Mouse (Mus musculus) intestine, embryonic 14.5 days (tissue): ENCODE data around the gene Lipm. TPM values are rescaled to one million over a fixed set of nuclear protein-coding genes. Genes with fewer than 3 reads are reported as not detected.

ENCODE experiments used
- ATAC-seq: fragments of 200-750 bp; cut with Nextera tagmentation; replicated peaks from 2 replicates; pipeline ENCODE4 v1.8.0; 2017; ENCODE audit warnings: low read depth, moderate number of reproducible peaks, moderate TSS enrichment, moderate library complexity; ENCODE audit not compliant: low FRiP score, low TSS enrichment
- DNase-seq: peaks from one replicate; pipeline ENCODE4 v3.0.0-alpha.2; 2018; ENCODE audit warnings: low spot score
- H3K27ac ChIP-seq: fragments of 300-500 bp; sonication (generic); 2 replicates; pipeline ENCODE4 v1.5.1; 2014; ENCODE audit warnings: low read depth, mild to moderate bottlenecking, control low read depth
- H3K27me3 ChIP-seq: fragments of 300-500 bp; sonication (generic); replicated peaks from 2 replicates; pipeline ENCODE4 v1.6.1; 2014; ENCODE audit warnings: low read length, control low read depth; ENCODE audit not compliant: control insufficient read depth, insufficient read depth
- H3K36me3 ChIP-seq: fragments of 300-500 bp; sonication (generic); 2 replicates; pipeline ENCODE4 v1.6.1; 2014; ENCODE audit warnings: low read length, control low read depth; ENCODE audit not compliant: control insufficient read depth, insufficient read depth
- H3K4me1 ChIP-seq: fragments of 300-500 bp; sonication (generic); replicated peaks from 2 replicates; pipeline ENCODE4 v1.6.1; 2014; ENCODE audit warnings: low read length, control low read depth, mixed read lengths; ENCODE audit not compliant: control insufficient read depth, insufficient read depth
- H3K4me2 ChIP-seq: fragments of 300-500 bp; sonication (generic); 2 replicates; pipeline ENCODE4 v1.6.1; 2014; ENCODE audit warnings: low read length
- H3K4me3 ChIP-seq: fragments of 300-500 bp; sonication (generic); 2 replicates; pipeline ENCODE4 v1.5.1; 2014; ENCODE audit warnings: low read depth, low read length, control low read depth, mixed read lengths
- H3K9ac ChIP-seq: fragments of 300-500 bp; sonication (generic); 2 replicates; pipeline ENCODE4 v1.6.1; 2014; ENCODE audit warnings: mild to moderate bottlenecking, low read length
- H3K9me3 ChIP-seq: fragments of 300-500 bp; sonication (generic); 2 replicates; pipeline ENCODE4 v1.6.1; 2016; ENCODE audit warnings: low read length, control low read depth; ENCODE audit not compliant: control insufficient read depth
- WGBS: fragments of 180-500 bp; shearing (Covaris S2); extraction: QIAGEN DNeasy Blood & Tissue Kit; methylation state at CpG from one replicate; pipeline ENCODE4 v1.1.7; 2014; 5-methylcytosine and 5-hydroxymethylcytosine counted together
- polyA plus RNA-seq: library from polyadenylated mRNA; unstranded; fragments of >200 nt; fragmentation: Nextera tagmentation; extraction: Ambion mirVana; gene quantifications from 2 replicates; pipeline ENCODE4 v1.2.1, GENCODE M21; 2014

The Lipm gene
- polyA plus RNA-seq, result not detected in 2 replicates

DNA sequence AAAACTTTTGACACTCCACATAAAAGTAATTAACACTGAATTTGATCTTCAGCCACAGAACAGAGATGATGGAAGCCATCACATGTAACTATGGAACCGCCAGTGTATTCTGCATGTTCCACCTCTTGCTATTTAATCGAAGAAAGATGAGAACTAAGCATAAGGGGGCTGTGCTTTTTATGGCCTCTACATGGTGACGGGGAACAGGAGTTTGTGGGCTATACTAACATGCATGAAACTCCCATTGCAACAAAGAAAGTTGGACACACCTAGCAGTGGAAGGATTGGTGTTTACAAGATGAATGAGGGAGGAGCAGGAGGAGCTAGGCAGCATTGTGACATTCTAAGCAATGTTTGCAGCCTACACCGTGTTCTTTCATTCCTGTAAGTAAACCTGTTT, at the start of gene Lipm:
TSS of gene Lipm (plus strand) at position 301 of the 400 bp plus-strand sequence.
- 79% methylated on average over 4 of the region's 4 CpGs for WGBS
- Histone ChIP-seq H3K27me3 (no peaks in the 10 kb centered on the region), H3K4me1 (no peaks in the 10 kb centered on the region), H3K4me3 (no peak within 1 kb of the TSS), H3K4me2 (no peak within 1 kb of the TSS), H3K9ac (no peak within 1 kb of the TSS), H3K36me3 (no peaks in the 10 kb centered on the region), H3K9me3 (no peaks in the 10 kb centered on the region), H3K27ac (no peak within 1 kb of the TSS)
- ATAC-seq, result no peak
- DNase-seq, result no peak

GRCm38 (mm10) chr19:34051502-34051901, 49.2 kb upstream of the Lipm start:
- 87% methylated on average over 3 of the region's 3 CpGs for WGBS
- Histone ChIP-seq H3K27ac (no peak overlapping the region), H3K36me3 (no peaks in the 10 kb centered on the region), H3K27me3 (no peaks in the 10 kb centered on the region), H3K4me3 (no peak overlapping the region), H3K9ac (no peak overlapping the region), H3K9me3 (no peaks in the 10 kb centered on the region), H3K4me2 (no peak overlapping the region), H3K4me1 (no peaks in the 10 kb centered on the region)
- no peak for DNase-seq
- ATAC-seq, result no peak

GRCm38 (mm10) chr19:34063547-34063946, 37.2 kb upstream of the Lipm start:
- Histone ChIP-seq H3K9me3 (no peaks in the 10 kb centered on the region), H3K4me1 (no peaks in the 10 kb centered on the region), H3K27ac (no peak overlapping the region), H3K9ac (no peak overlapping the region), H3K27me3 (no peaks in the 10 kb centered on the region), H3K36me3 (no peaks in the 10 kb centered on the region), H3K4me3 (no peak overlapping the region), H3K4me2 (no peak overlapping the region)
- DNase-seq, result no peak
- no peak for ATAC-seq
- WGBS, result 71% methylated on average over 1 of the region's 1 CpGs

DNA sequence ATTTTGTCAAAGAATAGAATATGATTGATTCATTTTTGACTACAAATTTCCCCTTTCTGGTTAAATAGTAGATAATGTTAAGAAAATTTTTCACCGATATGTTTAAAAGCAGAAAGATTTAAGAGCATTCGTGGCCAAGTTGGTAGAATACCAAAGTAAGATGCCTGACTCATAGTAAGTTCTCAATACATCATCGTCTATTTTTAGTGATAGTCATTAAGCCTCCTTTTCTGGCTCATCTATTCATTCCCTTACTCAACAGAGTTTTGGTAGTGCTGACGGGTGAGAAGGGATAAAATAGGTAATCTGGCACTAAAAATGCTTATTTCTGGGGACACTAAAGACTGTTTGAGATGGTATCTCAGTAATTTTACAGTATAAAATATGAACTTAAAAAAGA, 36.7 kb upstream of the Lipm start:
- ATAC-seq (no peak), DNase-seq (no peak)
- no peak overlapping the region for H3K4me3 ChIP-seq
- no peaks in the 10 kb centered on the region for H3K36me3 ChIP-seq
- no peaks in the 10 kb centered on the region for H3K4me1 ChIP-seq
- H3K9ac ChIP-seq, result no peak overlapping the region
- H3K27me3 ChIP-seq, result no peaks in the 10 kb centered on the region
- no peaks in the 10 kb centered on the region for H3K9me3 ChIP-seq
- no peak overlapping the region for H3K4me2 ChIP-seq
- 82% methylated on average over 4 of the region's 4 CpGs for WGBS
- no peak overlapping the region for H3K27ac ChIP-seq

DNA sequence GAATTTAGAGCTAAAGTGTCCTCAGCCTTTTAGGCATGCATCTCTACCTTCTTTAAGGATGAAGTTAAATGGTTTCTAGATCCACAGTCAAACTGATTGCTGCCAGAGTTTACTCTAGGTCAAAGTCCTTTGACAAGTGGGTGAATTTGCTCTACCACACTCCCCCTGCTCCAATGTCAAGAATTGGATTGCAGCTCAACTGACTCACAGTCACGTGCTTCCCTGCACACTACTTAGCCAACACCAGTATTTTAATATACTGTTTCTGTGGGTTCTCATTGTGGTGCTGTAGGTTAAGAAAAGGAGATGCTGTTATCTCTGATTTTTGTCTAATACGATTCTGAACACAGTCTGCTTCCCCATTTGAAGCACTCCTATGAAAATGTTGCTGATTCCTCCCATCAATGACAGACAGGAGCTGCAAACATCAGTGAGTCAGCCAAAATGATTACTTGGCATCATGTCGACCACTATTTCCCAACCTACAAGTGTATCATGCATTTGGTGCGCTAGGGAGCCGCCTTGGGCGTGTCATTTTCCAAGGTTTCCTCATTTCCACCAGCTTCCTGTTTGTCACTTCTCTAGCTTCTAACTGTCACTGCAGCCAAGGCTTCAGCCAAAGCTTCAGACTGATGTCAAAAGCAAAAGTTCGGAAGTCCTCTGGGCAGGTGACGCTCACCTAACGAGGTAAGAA, 33.8 kb upstream of the Lipm start, which contains the start of gene Lipn:
TSS of gene Lipn (plus strand) at position 580 of the 694 bp plus-strand sequence.
- H3K4me2 ChIP-seq, result no peak within 1 kb of the TSS
- no peaks in the 10 kb centered on the region for H3K36me3 ChIP-seq
- no peaks in the 10 kb centered on the region for H3K9me3 ChIP-seq
- ATAC-seq (0 out of 2 replicates have a peak, but pooled peaks have one; percentile 19), DNase-seq (no peak)
- H3K4me3 ChIP-seq, result no peak within 1 kb of the TSS
- no peaks in the 10 kb centered on the region for H3K4me1 ChIP-seq
- H3K9ac ChIP-seq, result no peak within 1 kb of the TSS
- no peak within 1 kb of the TSS for H3K27ac ChIP-seq
- WGBS, result 88% methylated on average over 9 of the region's 9 CpGs
- H3K27me3 ChIP-seq, result no peaks in the 10 kb centered on the region

DNA sequence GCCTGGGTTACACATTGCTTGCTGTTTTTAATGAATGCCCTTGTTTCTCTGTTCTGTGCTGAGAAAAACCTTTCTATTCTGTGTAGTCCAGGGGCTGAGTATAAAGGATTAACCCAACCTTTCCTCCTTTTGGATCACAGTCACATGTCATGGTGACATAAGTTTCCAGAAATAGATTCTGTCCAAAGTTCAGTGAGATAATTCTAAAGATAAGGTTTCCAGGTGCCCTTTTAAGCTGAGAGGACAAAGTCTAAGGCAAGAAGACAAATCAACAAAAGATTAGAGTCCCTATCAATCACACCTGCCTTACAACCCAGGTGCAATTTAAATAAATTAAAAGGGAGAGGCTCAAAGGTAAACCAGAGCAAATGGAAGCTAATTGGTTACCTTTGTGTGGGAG, 26.5 kb upstream of the Lipm start:
- no peaks in the 10 kb centered on the region for H3K36me3 ChIP-seq
- H3K4me3 ChIP-seq, result no peak overlapping the region
- H3K27me3 ChIP-seq, result no peaks in the 10 kb centered on the region
- DNase-seq (no peak), ATAC-seq (no peak; the same call in 1 of the 2 replicates)
- H3K9ac ChIP-seq, result no peak overlapping the region
- no peak overlapping the region for H3K27ac ChIP-seq
- no peak overlapping the region for H3K4me2 ChIP-seq
- no peaks in the 10 kb centered on the region for H3K9me3 ChIP-seq
- H3K4me1 ChIP-seq, result no peaks in the 10 kb centered on the region

DNA sequence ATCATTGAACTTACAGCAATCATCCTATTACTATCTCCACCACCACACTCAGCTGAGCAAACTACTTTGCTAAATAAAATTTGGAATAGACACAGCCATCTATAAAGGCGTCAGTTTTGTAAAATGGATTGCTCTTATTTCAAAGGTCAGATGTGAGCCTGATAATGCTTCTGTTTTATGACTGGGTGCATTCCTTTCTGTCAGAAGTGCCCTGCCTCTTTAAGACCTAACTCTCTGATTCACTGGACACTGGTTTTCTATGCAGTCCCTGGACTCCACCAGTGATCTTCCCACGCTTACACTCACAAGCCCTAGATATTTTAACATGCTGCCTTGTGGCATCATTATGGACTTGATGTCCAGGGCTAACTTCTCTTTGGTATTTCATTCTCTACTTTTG, 22.6 kb upstream of the Lipm start:
- H3K4me3 ChIP-seq, result no peak overlapping the region
- no peak for DNase-seq
- ATAC-seq, result no peak
- no peaks in the 10 kb centered on the region for H3K4me1 ChIP-seq
- H3K27me3 ChIP-seq, result no peaks in the 10 kb centered on the region
- H3K36me3 ChIP-seq, result no peaks in the 10 kb centered on the region
- no peak overlapping the region for H3K9ac ChIP-seq
- no peak overlapping the region for H3K27ac ChIP-seq
- no peaks in the 10 kb centered on the region for H3K9me3 ChIP-seq
- WGBS, result 41% methylated on average over 2 of the region's 2 CpGs
- H3K4me2 ChIP-seq, result no peak overlapping the region

GRCm38 (mm10) chr19:34089011-34089680, 11.6 kb upstream of the Lipm start:
- DNase-seq (no peak), ATAC-seq (no peak)
- H3K9ac ChIP-seq, result no peak overlapping the region
- 75% methylated on average over 3 of the region's 3 CpGs for WGBS
- no peak overlapping the region for H3K4me2 ChIP-seq
- H3K4me3 ChIP-seq, result no peak overlapping the region
- H3K36me3 ChIP-seq, result no peaks in the 10 kb centered on the region
- H3K4me1 ChIP-seq, result no peaks in the 10 kb centered on the region
- no peaks in the 10 kb centered on the region for H3K27me3 ChIP-seq
- no peak overlapping the region for H3K27ac ChIP-seq
- no peaks in the 10 kb centered on the region for H3K9me3 ChIP-seq

DNA sequence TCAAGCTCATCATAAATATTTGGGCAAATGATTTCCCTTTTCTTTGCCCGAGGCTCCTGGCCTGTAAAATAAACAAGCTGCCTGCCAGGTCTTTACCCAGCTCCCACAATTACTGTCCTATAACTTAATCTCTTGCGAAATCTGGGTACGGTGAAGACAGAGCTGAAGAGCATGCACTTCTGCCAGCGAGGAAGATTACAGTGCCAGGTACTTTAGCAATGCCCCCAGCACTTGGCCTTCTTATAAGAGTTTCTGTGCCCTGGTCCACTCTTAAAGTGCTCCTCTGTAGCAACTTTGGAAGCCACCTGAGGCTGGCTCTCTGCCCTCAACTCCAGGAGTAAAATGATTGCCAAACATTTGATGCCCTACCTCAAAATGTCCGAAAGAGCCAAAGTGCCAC, 5.4 kb upstream of the Lipm start:
- H3K4me1 ChIP-seq, result no peaks in the 10 kb centered on the region
- ATAC-seq (no peak), DNase-seq (no peak)
- H3K27me3 ChIP-seq, result no peaks in the 10 kb centered on the region
- H3K36me3 ChIP-seq, result no peaks in the 10 kb centered on the region
- no peak overlapping the region for H3K27ac ChIP-seq
- H3K4me2 ChIP-seq, result no peak overlapping the region
- no peak overlapping the region for H3K9ac ChIP-seq
- 74% methylated on average over 5 of the region's 5 CpGs for WGBS
- no peak overlapping the region for H3K4me3 ChIP-seq
- H3K9me3 ChIP-seq, result no peaks in the 10 kb centered on the region
